Mouse (Mus musculus) brain, adult 2 months (tissue): ENCODE measurements at regions not wholly inside any gene's neighbourhood (a gene's known extent, or its start where the extent isn't known, plus 50 kb on each side); places are given as distances from the start of the nearest gene placed in this dataset.

Experiments
- DNase-seq: peaks from one replicate; pipeline ENCODE4 v3.0.0; 2011; ENCODE audit warnings: low read depth, low spot score

GRCm38 (mm10) chr14:91089326-91089725 lies 2618.1 kb upstream of the Pcdh20 start:
- DNase-seq, result peak; percentile 2
